Mouse (Mus musculus): Measurements from ENCODE around the gene Chpf2. TPM values are rescaled to one million over a fixed set of nuclear protein-coding genes. Genes with fewer than 3 reads are reported as not detected.
"Not testable (repeated sequence)": the region's sequence is repeated elsewhere in the genome, so short reads cannot be mapped to it uniquely, and the experiment has no call there.

The Chpf2 gene
- polyA plus RNA-seq, 1 experiment: 48.9 TPM

DNA sequence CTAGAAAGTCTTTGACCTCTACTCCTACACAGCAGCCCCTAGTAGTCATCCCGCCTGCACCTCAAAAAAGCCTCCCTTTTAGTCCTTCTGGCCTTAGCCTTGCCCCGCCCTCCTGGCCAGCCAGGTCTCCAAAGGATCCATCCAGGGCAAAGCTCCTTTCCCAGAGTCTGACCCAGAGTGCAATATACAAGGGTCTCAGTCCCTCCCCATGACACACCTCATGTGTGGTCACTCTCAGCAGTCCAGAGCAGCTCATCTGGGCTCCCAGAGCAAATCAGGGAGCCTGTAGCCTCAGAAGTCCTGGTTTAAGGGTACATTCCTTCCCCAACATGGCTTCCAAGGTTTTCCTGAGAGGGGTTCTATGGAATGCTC is 35.2 kb upstream of the Chpf2 start:
- Histone ChIP-seq H3K27ac (ENCODE audit: insufficient read depth, low read length) (no peak overlapping the region), H3K4me3 (replicated peaks; ENCODE audit: insufficient read depth, low read depth, low read length) (no peak overlapping the region), H3K4me1 (ENCODE audit: control insufficient read depth, insufficient read depth, low read length) (no peaks in the 10 kb centered on the region), H3K27me3 (ENCODE audit: control insufficient read depth, insufficient read depth, low read length) (no peaks in the 10 kb centered on the region)
- WGBS: 56% methylated on average over 2 of the region's 2 CpGs
- DNase-seq: no peak
- no peak for TF ChIP-seq CTCF (IDR thresholded peaks at IDR 0.05; ENCODE audit: borderline replicate concordance, insufficient read depth, low read depth, low read length)
- TF ChIP-seq POLR2A (IDR thresholded peaks at IDR 0.05; ENCODE audit: borderline replicate concordance, insufficient read depth, low read length): no peak

DNA sequence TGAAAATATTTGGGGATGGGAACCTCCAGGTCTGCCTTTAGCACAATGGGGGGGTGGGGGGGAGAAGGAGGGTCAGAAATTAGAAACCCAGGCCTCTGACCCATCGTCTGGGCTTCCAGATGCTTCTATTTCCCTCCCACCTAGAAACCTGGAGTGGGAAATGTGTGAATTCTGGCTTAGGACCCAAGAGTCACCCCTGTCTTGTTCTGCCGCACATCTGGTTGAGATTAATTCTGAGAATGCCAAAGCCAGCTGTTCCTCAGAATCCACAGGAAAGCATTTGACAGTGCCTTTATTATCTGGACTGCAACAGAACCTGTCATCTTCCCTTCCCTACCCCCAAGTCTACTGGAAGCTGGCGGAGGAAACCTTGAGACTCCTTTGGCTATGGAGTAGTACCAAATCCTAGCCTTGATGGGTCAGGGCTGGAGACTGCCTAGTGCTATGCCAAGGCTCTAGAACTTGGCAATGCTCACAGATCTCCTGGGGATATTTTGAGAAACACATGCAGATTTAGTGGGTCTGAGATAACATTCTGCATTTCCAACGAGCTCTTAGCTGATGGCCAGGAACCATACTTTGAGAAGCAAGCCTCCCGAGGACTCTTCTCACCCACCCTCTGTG is 32.8 kb upstream of the Chpf2 start:
- Histone ChIP-seq H3K27ac (ENCODE audit: insufficient read depth, low read length) (no peak overlapping the region), H3K4me3 (replicated peaks; ENCODE audit: insufficient read depth, low read depth, low read length) (no peak overlapping the region), H3K27me3 (ENCODE audit: control insufficient read depth, insufficient read depth, low read length) (no peaks in the 10 kb centered on the region), H3K4me1 (ENCODE audit: control insufficient read depth, insufficient read depth, low read length) (no peaks in the 10 kb centered on the region)
- no peak for DNase-seq
- WGBS: 61% methylated on average over 5 of the region's 5 CpGs
- TF ChIP-seq POLR2A (IDR thresholded peaks at IDR 0.05; ENCODE audit: borderline replicate concordance, insufficient read depth, low read length) (no peak), CTCF (IDR thresholded peaks at IDR 0.05; ENCODE audit: borderline replicate concordance, insufficient read depth, low read depth, low read length) (no peak)

DNA sequence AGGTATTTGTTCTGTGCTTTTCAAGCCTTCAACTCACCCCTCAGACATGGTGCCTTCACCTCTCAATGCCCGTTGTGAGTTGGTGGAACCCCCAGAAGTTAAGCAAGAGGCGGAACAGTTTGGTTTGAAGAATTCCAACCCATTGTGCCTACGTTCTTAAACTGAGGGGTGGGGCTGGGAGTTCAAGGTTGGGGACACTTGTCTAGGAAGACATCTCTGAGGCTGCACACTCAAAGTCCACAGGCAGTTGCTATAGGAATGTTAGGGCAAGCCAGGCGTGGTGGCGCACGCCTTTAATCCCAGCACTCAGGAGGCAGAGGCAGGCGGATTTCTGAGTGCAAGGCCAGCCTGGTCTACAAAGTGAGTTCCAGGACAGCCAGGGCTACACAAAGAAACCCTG is 31.2 kb upstream of the Chpf2 start:
- not testable (repeated sequence) for H3K4me3 ChIP-seq (replicated peaks; ENCODE audit: insufficient read depth, low read depth, low read length); H3K4me1 ChIP-seq (ENCODE audit: control insufficient read depth, insufficient read depth, low read length); DNase-seq; H3K27ac ChIP-seq (ENCODE audit: insufficient read depth, low read length); H3K27me3 ChIP-seq (ENCODE audit: control insufficient read depth, insufficient read depth, low read length)
- 96% methylated on average over 7 of the region's 7 CpGs for WGBS

DNA sequence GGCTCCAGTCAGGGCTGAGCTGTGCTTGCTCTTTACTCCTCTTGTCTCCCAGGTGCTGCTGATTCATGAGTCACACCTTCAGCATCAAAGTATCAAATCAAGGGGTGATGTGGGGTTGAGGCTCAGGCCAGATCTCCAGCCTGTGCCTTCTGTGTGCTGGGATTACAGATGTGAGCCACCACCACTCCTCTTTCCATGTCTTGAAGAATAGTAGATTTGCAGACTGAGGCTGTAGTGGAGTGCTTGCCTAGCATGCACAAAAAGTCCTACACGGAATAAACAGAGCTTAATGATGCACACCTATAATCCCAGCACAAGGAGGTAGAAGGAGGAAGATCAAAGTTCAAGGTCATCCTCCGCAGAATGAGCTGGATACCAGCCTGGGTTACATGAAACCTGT is 29.8 kb upstream of the Chpf2 start, which contains the start of gene 4931409K22Rik:
TSS of gene 4931409K22Rik (minus strand) at position 101 of the 400 bp plus-strand sequence.
- no peak within 1 kb of the TSS for H3K27ac ChIP-seq (ENCODE audit: insufficient read depth, low read length)
- no peak for TF ChIP-seq POLR2A (IDR thresholded peaks at IDR 0.05; ENCODE audit: borderline replicate concordance, insufficient read depth, low read length)
- 80% methylated on average over 2 of the region's 2 CpGs for WGBS

DNA sequence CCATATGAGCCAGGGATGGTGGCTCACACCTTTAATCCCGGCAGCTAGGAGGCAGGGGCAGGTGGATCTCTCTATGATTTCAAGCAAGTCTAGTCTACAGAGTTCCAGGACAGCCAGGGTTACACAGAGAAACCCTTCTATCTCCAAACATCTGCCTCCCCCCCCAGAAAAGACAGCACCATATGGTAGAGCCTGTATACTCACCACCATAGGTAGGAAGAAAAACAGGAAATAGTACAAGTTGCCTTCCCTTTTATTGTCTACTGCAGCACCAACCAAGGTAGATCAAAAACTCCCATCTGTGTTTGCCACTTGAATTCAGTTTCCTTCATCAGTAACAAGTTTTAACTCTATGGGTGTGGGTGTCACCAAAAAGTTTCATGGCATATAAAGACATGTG is 10.6 kb upstream of the Chpf2 start:
- no peak for DNase-seq
- Histone ChIP-seq H3K27ac (ENCODE audit: insufficient read depth, low read length) (no peak overlapping the region), H3K4me3 (replicated peaks; ENCODE audit: insufficient read depth, low read depth, low read length) (no peak overlapping the region), H3K4me1 (ENCODE audit: control insufficient read depth, insufficient read depth, low read length) (no peaks in the 10 kb centered on the region), H3K27me3 (ENCODE audit: control insufficient read depth, insufficient read depth, low read length) (no peaks in the 10 kb centered on the region)
- WGBS: 84% methylated on average over 1 of the region's 1 CpGs
- TF ChIP-seq POLR2A (IDR thresholded peaks at IDR 0.05; ENCODE audit: borderline replicate concordance, insufficient read depth, low read length) (no peak), CTCF (IDR thresholded peaks at IDR 0.05; ENCODE audit: borderline replicate concordance, insufficient read depth, low read depth, low read length) (no peak)

More for the DNA sequence above, 29.8 kb upstream of the Chpf2 start, which contains the start of gene 4931409K22Rik:
- Histone ChIP-seq H3K27me3 (ENCODE audit: control insufficient read depth, insufficient read depth, low read length) (no peaks in the 10 kb centered on the region), H3K4me1 (ENCODE audit: control insufficient read depth, insufficient read depth, low read length) (no peaks in the 10 kb centered on the region), H3K4me3 (replicated peaks; ENCODE audit: insufficient read depth, low read depth, low read length) (no peak within 1 kb of the TSS)
- no peak for DNase-seq

DNA sequence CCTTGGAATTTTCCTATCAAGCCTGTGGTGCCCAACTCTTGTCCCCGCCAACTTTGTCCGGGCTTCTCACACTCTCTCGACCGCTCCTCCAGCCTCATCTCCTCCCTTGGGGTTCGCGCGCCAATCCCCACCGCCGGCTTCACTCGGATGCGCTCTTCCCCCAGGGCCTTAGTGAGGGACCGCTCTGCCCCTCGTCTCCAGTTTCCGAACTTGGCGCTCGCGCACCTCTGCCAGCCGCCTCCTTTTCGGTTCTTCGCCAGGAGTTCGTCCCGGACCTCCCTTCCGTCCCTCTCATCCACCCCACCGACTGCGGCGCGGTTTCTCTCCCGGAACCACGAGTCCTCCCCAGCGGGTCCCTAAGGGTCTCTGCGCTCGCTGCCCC is 9.7 kb upstream of the Chpf2 start:
- WGBS: 1% methylated on average over 32 of the region's 32 CpGs
- no peak for DNase-seq
- Histone ChIP-seq H3K4me1 (ENCODE audit: control insufficient read depth, insufficient read depth, low read length) (no peaks in the 10 kb centered on the region), H3K4me3 (replicated peaks; ENCODE audit: insufficient read depth, low read depth, low read length) (peak overlapping the region; percentile 85), H3K27ac (ENCODE audit: insufficient read depth, low read length) (no peak overlapping the region), H3K27me3 (ENCODE audit: control insufficient read depth, insufficient read depth, low read length) (no peaks in the 10 kb centered on the region)
- TF ChIP-seq POLR2A (IDR thresholded peaks at IDR 0.05; ENCODE audit: borderline replicate concordance, insufficient read depth, low read length) (no peak), CTCF (IDR thresholded peaks at IDR 0.05; ENCODE audit: borderline replicate concordance, insufficient read depth, low read depth, low read length) (no peak)

DNA sequence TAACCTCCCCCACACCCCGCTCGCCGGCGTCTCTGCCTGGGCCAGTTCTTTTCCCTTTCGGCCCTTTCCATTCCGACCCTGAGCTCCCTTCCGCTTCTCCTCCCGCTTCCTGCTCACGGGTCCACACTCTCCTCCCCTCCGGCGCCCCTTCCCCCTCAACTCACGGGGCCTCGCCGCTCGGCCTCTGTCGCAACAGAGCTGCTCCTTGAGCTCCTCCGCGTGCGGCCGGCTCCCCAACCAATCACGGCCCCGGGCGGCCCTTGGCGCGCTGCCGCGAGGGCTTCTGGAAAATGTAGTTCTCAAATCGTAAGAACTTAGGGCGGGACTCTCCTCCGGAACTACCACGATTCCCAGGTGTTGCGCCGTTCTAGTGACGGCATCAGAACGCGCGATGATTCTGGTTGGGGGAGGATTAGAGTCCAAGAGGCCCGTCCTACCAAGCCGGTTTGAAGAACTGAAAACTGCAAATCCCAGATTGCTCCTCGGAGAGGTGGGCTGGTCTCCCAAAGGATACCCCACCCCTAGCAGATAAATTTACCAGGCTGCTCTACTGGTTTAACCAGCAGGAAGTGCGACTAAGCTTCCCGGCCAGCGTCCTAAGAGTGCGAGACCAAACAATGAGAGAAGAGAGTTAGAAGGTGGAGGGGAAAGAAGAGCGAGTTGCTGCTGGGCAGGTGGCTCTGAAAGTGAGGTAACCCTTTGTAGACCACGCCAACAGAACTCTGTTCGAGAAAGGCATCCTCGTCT is 9.2 kb upstream of the Chpf2 start, which contains the start of gene Abcf2:
TSS of gene Abcf2 (minus strand) at position 285 of the 747 bp plus-strand sequence.
- under 1% methylated on average over 48 of the region's 48 CpGs for WGBS

More for the DNA sequence above, 9.2 kb upstream of the Chpf2 start, which contains the start of gene Abcf2:
- DNase-seq: peak; percentile 100
- Histone ChIP-seq H3K27me3 (ENCODE audit: control insufficient read depth, insufficient read depth, low read length) (no peaks in the 10 kb centered on the region), H3K4me3 (replicated peaks; ENCODE audit: insufficient read depth, low read depth, low read length) (peak within 1 kb of the TSS; percentile 86), H3K4me1 (ENCODE audit: control insufficient read depth, insufficient read depth, low read length) (no peaks in the 10 kb centered on the region), H3K27ac (ENCODE audit: insufficient read depth, low read length) (peak within 1 kb of the TSS; percentile 63)
- TF ChIP-seq POLR2A (IDR thresholded peaks at IDR 0.05; ENCODE audit: borderline replicate concordance, insufficient read depth, low read length) (peak; percentile 88), CTCF (IDR thresholded peaks at IDR 0.05; ENCODE audit: borderline replicate concordance, insufficient read depth, low read depth, low read length) (no peak)

All from cerebellum, adult 2 months (tissue).